Mouse (Mus musculus): Measurements from ENCODE around the gene Srsf12. TPM values are rescaled to one million over a fixed set of nuclear protein-coding genes. Genes with fewer than 3 reads are reported as not detected.

Gene Srsf12
- polyA plus RNA-seq, 1 experiment from 2014 or later: 85.8 TPM

DNA sequence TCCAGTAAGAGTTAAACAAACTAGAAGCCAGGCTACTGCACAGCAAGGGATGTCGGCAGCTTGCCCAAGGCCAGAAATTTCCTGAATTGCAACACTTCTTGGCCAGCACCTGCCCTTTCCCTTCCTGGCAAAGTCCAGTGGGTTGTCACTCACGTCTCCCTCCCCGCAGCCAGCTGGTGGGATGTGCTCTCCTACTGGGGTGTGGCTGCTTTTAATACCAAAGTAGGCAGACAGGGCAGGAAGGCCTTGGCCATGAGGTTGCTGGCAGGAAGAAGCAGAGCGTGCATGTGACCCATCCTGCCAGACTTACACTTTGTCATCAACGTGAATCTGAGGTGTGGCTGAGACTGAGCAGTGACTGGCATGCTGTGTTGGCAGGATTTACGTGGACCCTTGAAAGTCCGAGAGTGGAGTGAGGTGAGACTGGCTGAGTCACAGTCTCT, 52.5 kb downstream of the Srsf12 start:
- no peak for ATAC-seq (ENCODE audit: low read depth)
- no peak overlapping the region for H3K4me3 ChIP-seq (ENCODE audit: low read depth, low read length)
- H3K9me3 ChIP-seq (ENCODE audit: control insufficient read depth, low read length): no peaks in the 10 kb centered on the region
- H3K27ac ChIP-seq (ENCODE audit: low read depth, low read length): no peak overlapping the region
- H3K4me2 ChIP-seq (ENCODE audit: low read depth, low read length): no peak overlapping the region
- H3K36me3 ChIP-seq (ENCODE audit: control insufficient read depth, insufficient read depth, low read length): no peaks in the 10 kb centered on the region
- H3K27me3 ChIP-seq (ENCODE audit: control insufficient read depth, insufficient read depth, low read length): no peaks in the 10 kb centered on the region
- H3K9ac ChIP-seq (replicated peaks; ENCODE audit: low read depth, low read length): no peak overlapping the region
- WGBS: 75% methylated on average over 7 of the region's 7 CpGs
- no peaks in the 10 kb centered on the region for H3K4me1 ChIP-seq (ENCODE audit: control insufficient read depth, insufficient read depth, low read length)

DNA sequence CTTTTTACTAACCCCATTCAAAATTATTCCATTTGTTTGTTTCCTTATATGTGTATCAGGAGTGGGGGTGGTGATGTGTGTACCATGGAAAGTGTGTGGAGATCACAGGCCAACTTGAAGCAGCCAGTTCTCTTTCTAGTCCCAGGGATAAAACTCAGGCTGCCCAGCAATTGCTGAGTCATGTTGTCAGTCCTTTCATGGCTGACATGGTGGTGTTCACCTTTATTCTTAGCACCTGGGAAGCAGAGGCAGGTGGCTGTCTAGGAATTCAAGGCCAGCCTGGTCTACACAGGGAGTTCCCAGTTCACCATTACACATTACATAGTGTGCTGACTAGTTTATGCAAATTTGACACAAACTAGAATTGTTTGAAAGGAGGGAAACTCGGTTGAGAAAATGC, 54.1 kb downstream of the Srsf12 start:
- Histone ChIP-seq H3K9ac (replicated peaks; ENCODE audit: low read depth, low read length) (no peak overlapping the region), H3K27ac (ENCODE audit: low read depth, low read length) (no peak overlapping the region)
- ATAC-seq (ENCODE audit: low read depth): no peak

DNA sequence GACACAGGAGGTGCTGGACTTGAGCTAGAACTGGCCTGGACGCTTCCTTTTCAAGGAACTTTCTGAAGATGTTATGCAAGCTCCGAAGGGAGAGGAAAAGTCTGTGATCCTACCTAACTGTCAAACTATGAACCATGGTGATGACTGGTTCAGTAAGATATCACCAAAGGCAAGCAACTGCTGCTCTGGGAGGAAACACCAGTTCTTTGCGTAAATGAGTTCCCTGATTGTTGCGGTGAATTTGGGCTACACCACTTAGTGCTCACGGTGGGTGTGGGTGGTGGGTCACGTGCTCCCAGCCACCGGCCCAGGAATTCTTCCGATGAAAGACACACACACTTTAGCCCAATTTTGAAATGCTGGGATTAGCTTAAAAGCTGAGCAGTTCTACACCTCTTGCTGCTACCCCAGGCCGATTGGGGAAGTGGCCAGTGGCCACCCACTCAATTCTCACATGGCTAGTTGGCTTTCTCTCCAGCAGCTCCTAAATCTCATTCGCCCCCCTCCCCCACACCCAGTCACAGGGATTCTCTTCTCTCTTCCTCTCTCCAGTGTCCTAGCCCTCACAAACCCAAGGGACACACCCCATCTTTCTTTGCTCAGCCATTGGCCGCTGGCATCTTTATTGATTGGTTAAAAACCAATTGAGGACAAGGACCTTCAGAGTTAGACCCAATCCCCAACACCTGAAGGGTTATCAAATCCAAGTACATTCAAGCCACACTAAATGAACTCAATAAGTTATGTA, 56.4 kb downstream of the Srsf12 start:
- 86% methylated on average over 11 of the region's 11 CpGs for WGBS

More for the DNA sequence above, 54.1 kb downstream of the Srsf12 start:
- H3K4me2 ChIP-seq (ENCODE audit: low read depth, low read length): no peak overlapping the region
- no peaks in the 10 kb centered on the region for H3K27me3 ChIP-seq (ENCODE audit: control insufficient read depth, insufficient read depth, low read length)
- H3K9me3 ChIP-seq (ENCODE audit: control insufficient read depth, low read length): no peaks in the 10 kb centered on the region
- no peak overlapping the region for H3K4me3 ChIP-seq (ENCODE audit: low read depth, low read length)
- no peaks in the 10 kb centered on the region for H3K4me1 ChIP-seq (ENCODE audit: control insufficient read depth, insufficient read depth, low read length)
- WGBS: 69% methylated on average over 1 of the region's 1 CpGs
- H3K36me3 ChIP-seq (ENCODE audit: control insufficient read depth, insufficient read depth, low read length): no peaks in the 10 kb centered on the region

DNA sequence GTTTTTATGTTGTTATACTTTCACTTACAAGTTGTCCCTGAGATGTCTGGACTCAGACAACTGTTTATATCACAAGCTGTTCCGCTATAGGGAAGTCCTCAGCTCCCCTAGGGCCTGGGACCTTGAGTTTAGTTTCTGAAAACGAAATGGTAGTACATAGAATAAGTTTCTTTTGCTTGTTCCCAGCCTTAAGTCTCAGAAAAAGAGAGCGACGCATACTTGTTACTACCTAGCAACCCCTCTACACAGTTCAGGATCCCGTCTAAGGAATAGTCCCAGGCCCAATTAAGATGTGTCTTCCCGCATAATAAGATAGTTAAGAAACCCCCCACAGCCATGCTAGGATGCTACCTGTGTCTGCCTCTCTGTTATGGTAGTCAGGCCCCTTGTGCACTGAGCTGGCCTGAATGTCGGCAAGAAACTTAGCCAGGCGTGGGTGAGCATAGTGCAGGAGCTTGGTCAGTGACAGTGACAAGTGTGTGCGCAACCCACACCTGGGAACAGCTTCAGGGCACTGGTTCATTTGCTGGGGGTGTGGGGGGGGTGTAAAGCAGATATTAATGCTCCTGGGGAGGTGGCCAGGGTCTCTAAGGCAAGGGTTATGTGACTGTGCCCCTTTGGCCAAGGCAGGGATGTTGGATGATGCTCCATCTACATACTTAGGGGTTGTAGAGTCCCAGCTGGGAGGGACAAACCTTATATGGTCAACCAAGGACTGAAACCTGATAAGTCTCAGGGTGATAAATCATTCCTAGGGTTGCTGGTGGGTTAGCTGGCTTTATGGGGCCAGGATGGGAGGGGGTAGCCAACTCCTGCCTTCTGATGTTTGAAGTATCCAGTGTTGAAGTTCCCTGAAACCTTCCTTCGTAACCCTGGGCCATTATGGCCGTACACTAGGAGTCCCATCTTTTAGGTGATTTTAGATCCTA, 61.9 kb downstream of the Srsf12 start:
- H3K4me3 ChIP-seq (ENCODE audit: low read depth, low read length): no peak overlapping the region
- 81% methylated on average over 11 of the region's 11 CpGs for WGBS
- no peak overlapping the region for H3K27ac ChIP-seq (ENCODE audit: low read depth, low read length)
- H3K27me3 ChIP-seq (ENCODE audit: control insufficient read depth, insufficient read depth, low read length): no peaks in the 10 kb centered on the region
- no peak for ATAC-seq (ENCODE audit: low read depth)
- H3K9me3 ChIP-seq (ENCODE audit: control insufficient read depth, low read length): no peaks in the 10 kb centered on the region
- H3K4me2 ChIP-seq (ENCODE audit: low read depth, low read length): no peak overlapping the region
- no peak overlapping the region for H3K9ac ChIP-seq (replicated peaks; ENCODE audit: low read depth, low read length)
- no peaks in the 10 kb centered on the region for H3K36me3 ChIP-seq (ENCODE audit: control insufficient read depth, insufficient read depth, low read length)
- no peaks in the 10 kb centered on the region for H3K4me1 ChIP-seq (ENCODE audit: control insufficient read depth, insufficient read depth, low read length)

More for the DNA sequence above, 56.4 kb downstream of the Srsf12 start:
- H3K27ac ChIP-seq (ENCODE audit: low read depth, low read length): no peak overlapping the region
- no peaks in the 10 kb centered on the region for H3K36me3 ChIP-seq (ENCODE audit: control insufficient read depth, insufficient read depth, low read length)
- no peaks in the 10 kb centered on the region for H3K9me3 ChIP-seq (ENCODE audit: control insufficient read depth, low read length)
- no peaks in the 10 kb centered on the region for H3K4me1 ChIP-seq (ENCODE audit: control insufficient read depth, insufficient read depth, low read length)
- H3K4me3 ChIP-seq (ENCODE audit: low read depth, low read length): no peak overlapping the region
- ATAC-seq (ENCODE audit: low read depth): no peak
- H3K4me2 ChIP-seq (ENCODE audit: low read depth, low read length): no peak overlapping the region
- no peak overlapping the region for H3K9ac ChIP-seq (replicated peaks; ENCODE audit: low read depth, low read length)
- no peaks in the 10 kb centered on the region for H3K27me3 ChIP-seq (ENCODE audit: control insufficient read depth, insufficient read depth, low read length)

DNA sequence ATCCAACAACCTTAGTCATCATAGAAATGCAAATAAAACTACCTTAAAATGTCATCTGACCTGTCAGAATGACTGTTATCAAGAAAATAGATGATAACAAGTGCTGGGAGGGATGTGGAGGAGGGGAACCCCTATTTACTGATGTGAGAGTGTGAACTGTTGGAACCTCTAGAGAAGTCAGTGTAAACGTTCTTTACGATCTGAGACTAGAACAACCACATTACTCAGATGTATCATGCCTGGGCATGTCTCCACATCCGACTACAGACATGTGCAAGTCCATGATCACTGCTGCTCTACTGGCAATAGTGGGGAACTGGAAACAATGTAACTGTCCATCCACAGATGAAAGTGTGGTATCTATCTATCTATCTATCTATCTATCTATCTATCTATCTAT, 64.6 kb downstream of the Srsf12 start:
- Histone ChIP-seq H3K27me3 (ENCODE audit: control insufficient read depth, insufficient read depth, low read length) (no peaks in the 10 kb centered on the region), H3K4me2 (ENCODE audit: low read depth, low read length) (no peak overlapping the region), H3K9me3 (ENCODE audit: control insufficient read depth, low read length) (no peaks in the 10 kb centered on the region), H3K9ac (replicated peaks; ENCODE audit: low read depth, low read length) (no peak overlapping the region), H3K4me1 (ENCODE audit: control insufficient read depth, insufficient read depth, low read length) (no peaks in the 10 kb centered on the region), H3K4me3 (ENCODE audit: low read depth, low read length) (no peak overlapping the region), H3K36me3 (ENCODE audit: control insufficient read depth, insufficient read depth, low read length) (no peaks in the 10 kb centered on the region), H3K27ac (ENCODE audit: low read depth, low read length) (no peak overlapping the region)
- ATAC-seq (ENCODE audit: low read depth): no peak
- 88% methylated on average over 3 of the region's 3 CpGs for WGBS

DNA sequence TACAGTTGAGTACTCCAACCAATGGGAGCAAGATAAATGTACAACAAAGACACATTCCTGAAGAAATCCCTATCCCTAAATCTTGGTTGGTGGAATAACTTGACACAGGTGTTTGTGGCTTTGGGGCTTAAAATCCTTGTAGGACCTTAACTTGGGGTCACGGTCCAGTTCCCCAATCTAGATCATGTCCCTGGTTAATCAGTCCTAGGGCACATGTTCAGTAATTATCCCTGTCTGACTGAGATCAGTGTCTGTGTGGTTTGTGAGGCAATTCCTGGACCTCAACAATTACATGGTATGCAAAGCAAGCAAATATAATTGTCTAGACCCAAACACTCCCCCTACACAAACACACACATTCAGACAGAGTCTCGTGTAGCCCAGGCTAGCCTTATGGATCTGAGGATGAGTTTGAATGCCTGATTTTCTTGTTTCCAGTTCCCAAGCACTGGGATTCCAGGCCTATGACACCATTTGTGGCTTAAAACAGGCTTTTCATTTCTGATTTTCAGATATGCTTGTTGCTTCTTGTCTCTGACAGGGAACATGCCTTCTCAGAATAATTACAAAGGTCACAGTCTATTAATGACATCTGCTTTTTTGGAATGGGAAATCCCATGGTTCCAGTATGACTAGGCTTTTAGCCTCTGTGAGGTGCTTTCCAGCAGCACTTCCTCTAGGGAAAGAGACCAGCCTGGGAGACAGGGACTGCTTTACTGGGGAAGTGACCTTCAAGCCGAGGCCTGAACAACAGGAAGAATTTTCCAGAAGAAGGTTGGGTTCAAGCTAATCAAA, 73.3 kb downstream of the Srsf12 start:
- Histone ChIP-seq H3K36me3 (ENCODE audit: control insufficient read depth, insufficient read depth, low read length) (no peaks in the 10 kb centered on the region), H3K9me3 (ENCODE audit: control insufficient read depth, low read length) (no peaks in the 10 kb centered on the region), H3K27ac (ENCODE audit: low read depth, low read length) (no peak overlapping the region), H3K9ac (replicated peaks; ENCODE audit: low read depth, low read length) (no peak overlapping the region), H3K4me3 (ENCODE audit: low read depth, low read length) (no peak overlapping the region), H3K4me2 (ENCODE audit: low read depth, low read length) (no peak overlapping the region), H3K27me3 (ENCODE audit: control insufficient read depth, insufficient read depth, low read length) (no peaks in the 10 kb centered on the region), H3K4me1 (ENCODE audit: control insufficient read depth, insufficient read depth, low read length) (no peaks in the 10 kb centered on the region)
- no peak for ATAC-seq (ENCODE audit: low read depth)
- 91% methylated on average over 3 of the region's 3 CpGs for WGBS

Other genes with a start within 250 kb of the Srsf12 start
- 52.1 and 58.7 TPM in 2 replicates for gene Rragd, start 226.0 kb upstream of the Srsf12 start, polyA plus RNA-seq (2014; fragmentation: Nextera tagmentation; extraction: Ambion mirVana)
- 78.9 and 81.9 TPM in 2 replicates for gene Ube2j1, start 177.6 kb upstream of the Srsf12 start, polyA plus RNA-seq (2014; fragmentation: Nextera tagmentation; extraction: Ambion mirVana)
- gene Gabrr2, start 146.0 kb upstream of the Srsf12 start, polyA plus RNA-seq (2014; fragmentation: Nextera tagmentation; extraction: Ambion mirVana): 0.25 and 0.50 TPM in 2 replicates
- 0.17 TPM in 1 of 2 replicates, not detected in the other for gene Gabrr1, start 76.5 kb upstream of the Srsf12 start, polyA plus RNA-seq (2014; fragmentation: Nextera tagmentation; extraction: Ambion mirVana)
- gene Pm20d2, start 19.3 kb upstream of the Srsf12 start, polyA plus RNA-seq (2014; fragmentation: Nextera tagmentation; extraction: Ambion mirVana): 2.2 and 2.5 TPM in 2 replicates
- 58.4 and 64.5 TPM in 2 replicates for gene Pnrc1, start 81.2 kb downstream of the Srsf12 start, polyA plus RNA-seq (2014; fragmentation: Nextera tagmentation; extraction: Ambion mirVana)
- gene Rngtt, start 101.3 kb downstream of the Srsf12 start, polyA plus RNA-seq (2014; fragmentation: Nextera tagmentation; extraction: Ambion mirVana): 24.2 and 27.5 TPM in 2 replicates

Data from neural tube, embryonic 14.5 days (tissue).